Mouse (Mus musculus): ENCODE measurements around the gene Igsf9. TPM values are rescaled to one million over a fixed set of nuclear protein-coding genes. Genes with fewer than 3 reads are reported as not detected.

The Igsf9 gene
- total and polyA plus RNA-seq, 3 experiments = 2.7 to 6.5 (median 6.0) TPM

DNA sequence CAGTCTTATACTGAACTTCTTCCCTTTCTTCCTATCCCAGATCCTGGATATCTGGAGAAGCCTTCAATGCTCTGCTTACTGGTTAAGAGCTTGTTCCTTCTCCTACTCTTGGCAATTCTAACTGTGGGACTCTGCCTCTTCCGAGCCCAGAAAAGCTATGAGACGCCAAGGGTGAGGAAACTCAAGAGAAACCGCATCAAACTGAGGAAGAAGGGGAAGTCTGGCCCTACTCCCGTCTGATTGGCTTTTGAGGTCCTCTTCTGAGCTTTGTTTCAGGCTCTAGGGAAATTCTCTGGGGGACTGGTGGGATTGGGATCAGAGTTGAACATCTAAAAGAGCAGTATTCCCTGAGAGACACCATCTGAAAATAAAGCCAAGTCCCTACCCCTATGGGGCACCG, 3.6 kb upstream of the Igsf9 start:
- Histone ChIP-seq H3K9ac (ENCODE audit: insufficient read depth, low read depth) (no peak overlapping the region), H3K4me3 (replicated peaks in 1 of 3; ENCODE audit: low read depth in 2 of 3, low read length in 2 of 3, poor library complexity in 1 of 3) (no peak overlapping the region), H3K4me1 (ENCODE audit: control insufficient read depth in 1 of 2, insufficient read depth in 2 of 2) (peaks cover 27 to 62% of the 10 kb centered on the region in 2 experiments), H3K79me2 (replicated peaks; ENCODE audit: control insufficient read depth, extremely low read depth, insufficient read depth, poor library complexity, severe bottlenecking) (no peaks in the 10 kb centered on the region), H3K9me3 (replicated peaks; ENCODE audit: low read length) (peaks cover 4% of the 10 kb centered on the region), H3K36me3 (replicated peaks in 1 of 2; ENCODE audit: control insufficient read depth in 1 of 2, insufficient read depth in 1 of 2, low read length in 1 of 2) (peaks cover 0 to 42% of the 10 kb centered on the region in 2 experiments), H3K4me2 (ENCODE audit: insufficient read depth, low read depth, poor library complexity, severe bottlenecking) (no peak overlapping the region), H3K27me3 (replicated peaks) (no peaks in the 10 kb centered on the region), H3K27ac (ENCODE audit: insufficient read depth, low read depth) (no peak overlapping the region)
- TF ChIP-seq IRF4 (IDR thresholded peaks at IDR 0.05; ENCODE audit: low read depth, low read length) (no peak), E2F4 (IDR thresholded peaks at IDR 0.05; ENCODE audit: insufficient replicate concordance, low read depth, low read length) (no peak), NRF1 (IDR thresholded peaks at IDR 0.05; ENCODE audit: low read depth, low read length) (no peak), NELFE (IDR thresholded peaks at IDR 0.05; ENCODE audit: low read depth, low read length) (no peak), MEF2A (IDR thresholded peaks at IDR 0.05; ENCODE audit: borderline replicate concordance, low read depth, low read length) (no peak), USF1 (IDR thresholded peaks at IDR 0.05; ENCODE audit: low read depth, low read length) (no peak), ZNF384 (IDR thresholded peaks at IDR 0.05; ENCODE audit: low read depth, low read length) (no peak), JUND (conservative IDR thresholded peaks at IDR 0.05; ENCODE audit: low read depth, low read length) (no peak), POLR2A (IDR thresholded peaks at IDR 0.05; ENCODE audit: low read depth, low read length) (no peak), UBTF (IDR thresholded peaks at IDR 0.05; ENCODE audit: low read depth, low read length) (no peak), SIN3A (IDR thresholded peaks at IDR 0.05; ENCODE audit: low read length) (no peak), RAD21 (IDR thresholded peaks at IDR 0.05; ENCODE audit: low read depth, low read length) (no peak), MXI1 (IDR thresholded peaks at IDR 0.05; ENCODE audit: low read depth, low read length) (no peak), MYC (IDR thresholded peaks at IDR 0.05; ENCODE audit: low read depth, low read length) (no peak), ELF1 (IDR thresholded peaks at IDR 0.05; ENCODE audit: low read depth, low read length) (no peak), ETS1 (conservative IDR thresholded peaks at IDR 0.05; ENCODE audit: low read depth, low read length) (no peak)
- in situ Hi-C loops (cut with MboI; ENCODE audit: low pct_ligation_motif_present, low pct_unique_long_range_greater_than_20kb, low sequenced_read_pairs) = no loop called here
- DNase-seq (ENCODE audit: extremely low read depth) = no peak
- dilution Hi-C loops (cut with MboI; ENCODE audit: extremely low pct_ligation_motif_present, extremely low pct_unique_long_range_greater_than_20kb, low sequenced_read_pairs) = no loop called here

DNA sequence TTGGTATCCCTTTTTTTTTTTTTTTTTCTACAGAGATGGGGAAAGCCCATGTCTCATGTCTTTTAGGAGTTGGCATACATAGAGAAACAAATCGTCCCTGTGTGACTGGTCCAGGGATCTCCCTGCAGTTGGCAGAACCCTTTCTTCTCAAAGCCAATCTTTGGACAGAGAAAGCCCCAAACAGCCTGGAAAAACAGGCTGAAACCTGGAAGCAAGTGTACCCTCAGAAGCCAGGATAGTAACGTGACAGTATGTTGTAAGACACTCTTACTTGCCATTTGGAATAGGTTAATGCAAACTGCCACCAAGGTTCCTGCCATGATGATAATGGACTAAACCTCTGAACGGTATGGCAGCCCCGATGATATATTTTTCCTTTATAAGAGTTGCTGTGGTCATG, 1.2 kb upstream of the Igsf9 start:
- in situ Hi-C loops (cut with MboI; ENCODE audit: low pct_ligation_motif_present, low pct_unique_long_range_greater_than_20kb, low sequenced_read_pairs) (loop anchor here (5.0 kb wide), 1 partner anchor 63 kb away; no protein-coding TSS in a partner anchor), dilution Hi-C loops (cut with MboI; ENCODE audit: extremely low pct_ligation_motif_present, extremely low pct_unique_long_range_greater_than_20kb, low sequenced_read_pairs) (no loop called here)
- H3K9ac ChIP-seq (ENCODE audit: insufficient read depth, low read depth) = no peak overlapping the region
- DNase-seq (ENCODE audit: extremely low read depth) = no peak
- H3K4me1 ChIP-seq (ENCODE audit: control insufficient read depth in 1 of 2, insufficient read depth in 2 of 2) = peaks cover 14 to 52% of the 10 kb centered on the region in 2 experiments
- H3K4me3 ChIP-seq (replicated peaks in 1 of 3; ENCODE audit: low read depth in 2 of 3, low read length in 2 of 3, poor library complexity in 1 of 3) = no peak overlapping the region
- no peaks in the 10 kb centered on the region for H3K27me3 ChIP-seq (replicated peaks)
- H3K79me2 ChIP-seq (replicated peaks; ENCODE audit: control insufficient read depth, extremely low read depth, insufficient read depth, poor library complexity, severe bottlenecking) = no peaks in the 10 kb centered on the region
- no peak overlapping the region for H3K27ac ChIP-seq (ENCODE audit: insufficient read depth, low read depth)
- H3K36me3 ChIP-seq (replicated peaks in 1 of 2; ENCODE audit: control insufficient read depth in 1 of 2, insufficient read depth in 1 of 2, low read length in 1 of 2) = peaks cover 0 to 54% of the 10 kb centered on the region in 2 experiments
- no peaks in the 10 kb centered on the region for H3K9me3 ChIP-seq (replicated peaks; ENCODE audit: low read length)
- TF ChIP-seq MAFK (IDR thresholded peaks at IDR 0.05; ENCODE audit: insufficient replicate concordance, low read length) (no peak), PAX5 (IDR thresholded peaks at IDR 0.05; ENCODE audit: low read length) (no peak), CHD2 (IDR thresholded peaks at IDR 0.05; ENCODE audit: low read length) (no peak), USF1 (IDR thresholded peaks at IDR 0.05; ENCODE audit: low read depth, low read length) (no peak), ZNF384 (IDR thresholded peaks at IDR 0.05; ENCODE audit: low read depth, low read length) (no peak), USF2 (conservative IDR thresholded peaks at IDR 0.05; ENCODE audit: low read depth, low read length) (no peak), ETS1 (conservative IDR thresholded peaks at IDR 0.05; ENCODE audit: low read depth, low read length) (no peak), NRF1 (IDR thresholded peaks at IDR 0.05; ENCODE audit: low read depth, low read length) (no peak), EP300 (IDR thresholded peaks at IDR 0.05; ENCODE audit: low read length) (no peak), JUN (IDR thresholded peaks at IDR 0.05; ENCODE audit: insufficient read depth, low read depth, low read length) (no peak), POLR2A (IDR thresholded peaks at IDR 0.05; ENCODE audit: low read depth, low read length) (no peak), ZC3H11A (IDR thresholded peaks at IDR 0.05; ENCODE audit: low read depth, low read length) (no peak), MAX (IDR thresholded peaks at IDR 0.05; ENCODE audit: low read length) (no peak), SMC3 (IDR thresholded peaks at IDR 0.05; ENCODE audit: low read depth, low read length) (no peak), TCF12 (IDR thresholded peaks at IDR 0.05; ENCODE audit: low read depth, low read length) (no peak), HCFC1 (IDR thresholded peaks at IDR 0.05; ENCODE audit: low read depth, low read length) (no peak), GABPA (IDR thresholded peaks at IDR 0.05; ENCODE audit: insufficient replicate concordance, low read depth, low read length) (no peak), RAD21 (IDR thresholded peaks at IDR 0.05; ENCODE audit: low read depth, low read length) (no peak), IRF4 (IDR thresholded peaks at IDR 0.05; ENCODE audit: low read depth, low read length) (no peak), RCOR1 (conservative IDR thresholded peaks at IDR 0.05; ENCODE audit: low read depth, low read length) (no peak)
- H3K4me2 ChIP-seq (ENCODE audit: insufficient read depth, low read depth, poor library complexity, severe bottlenecking) = no peak overlapping the region

Data from CH12.LX (cell line).